Mouse (Mus musculus) kidney, adult 8-10 months (tissue): ENCODE data around the gene Adk.

Source experiments
- DNase-seq, 2 experiments: peaks; one replicate each; pipeline ENCODE4 v3.0.0; 2022

Adk gene

GRCm38 (mm10) chr14:21173973-21174745, 121.8 kb downstream of the Adk start:
- no peak for DNase-seq

- DNase-seq, result no peak
Measured at GRCm38 (mm10) chr14:21174804-21175203, 122.4 kb downstream of the Adk start.

- no peak for DNase-seq
Measured at GRCm38 (mm10) chr14:21177781-21178180, 125.4 kb downstream of the Adk start.

- no peak for DNase-seq
Measured at GRCm38 (mm10) chr14:21178356-21178755, 126.0 kb downstream of the Adk start.

- DNase-seq, result no peak
Measured at GRCm38 (mm10) chr14:21181053-21181452, 128.7 kb downstream of the Adk start.

GRCm38 (mm10) chr14:21191966-21192365, 139.6 kb downstream of the Adk start:
- DNase-seq, result no peak

GRCm38 (mm10) chr14:21192749-21193148, 140.4 kb downstream of the Adk start:
- no peak for DNase-seq

GRCm38 (mm10) chr14:21194336-21194735, 142.0 kb downstream of the Adk start:
- DNase-seq, result no peak

GRCm38 (mm10) chr14:21200850-21201249, 148.5 kb downstream of the Adk start:
- no peak for DNase-seq

- no peak for DNase-seq
Measured at GRCm38 (mm10) chr14:21206472-21206871, 154.1 kb downstream of the Adk start.

- DNase-seq, result no peak
Measured at GRCm38 (mm10) chr14:21221574-21222138, 169.3 kb downstream of the Adk start.

GRCm38 (mm10) chr14:21222206-21222605, 169.8 kb downstream of the Adk start:
- DNase-seq, result no peak

GRCm38 (mm10) chr14:21223456-21223855, 171.1 kb downstream of the Adk start:
- DNase-seq, result no peak

- no peak for DNase-seq
Measured at GRCm38 (mm10) chr14:21223971-21224635, 171.7 kb downstream of the Adk start.

GRCm38 (mm10) chr14:21237051-21237450, 184.7 kb downstream of the Adk start:
- no peak for DNase-seq

- no peak for DNase-seq
Measured at GRCm38 (mm10) chr14:21241105-21241504, 188.7 kb downstream of the Adk start.

- no peak for DNase-seq
Measured at GRCm38 (mm10) chr14:21251386-21251785, 199.0 kb downstream of the Adk start.

- DNase-seq, result peak; percentile 21 to 73
Measured at GRCm38 (mm10) chr14:21252326-21252886, 200.0 kb downstream of the Adk start.

- no peak for DNase-seq
Measured at GRCm38 (mm10) chr14:21253321-21253992, 201.1 kb downstream of the Adk start.

- no peak for DNase-seq
Measured at GRCm38 (mm10) chr14:21253993-21254339, 201.6 kb downstream of the Adk start.

- no peak for DNase-seq
Measured at GRCm38 (mm10) chr14:21268229-21268628, 215.9 kb downstream of the Adk start.

- no peak for DNase-seq
Measured at GRCm38 (mm10) chr14:21271472-21271871, 219.1 kb downstream of the Adk start.

- DNase-seq, result no peak
Measured at GRCm38 (mm10) chr14:21275786-21276185, 223.4 kb downstream of the Adk start.
